Mouse (Mus musculus): Measurements from ENCODE around the gene Scgb1b30. TPM values are rescaled to one million over a fixed set of nuclear protein-coding genes. Genes with fewer than 3 reads are reported as not detected.
"Not testable (repeated sequence)": the region's sequence is repeated elsewhere in the genome, so short reads cannot be mapped to it uniquely, and the experiment has no call there.

Scgb1b30 gene
- polyA plus RNA-seq (2012; ENCODE audit: insufficient read depth, insufficient read length, missing spikeins), result not detected in 2 replicates

DNA sequence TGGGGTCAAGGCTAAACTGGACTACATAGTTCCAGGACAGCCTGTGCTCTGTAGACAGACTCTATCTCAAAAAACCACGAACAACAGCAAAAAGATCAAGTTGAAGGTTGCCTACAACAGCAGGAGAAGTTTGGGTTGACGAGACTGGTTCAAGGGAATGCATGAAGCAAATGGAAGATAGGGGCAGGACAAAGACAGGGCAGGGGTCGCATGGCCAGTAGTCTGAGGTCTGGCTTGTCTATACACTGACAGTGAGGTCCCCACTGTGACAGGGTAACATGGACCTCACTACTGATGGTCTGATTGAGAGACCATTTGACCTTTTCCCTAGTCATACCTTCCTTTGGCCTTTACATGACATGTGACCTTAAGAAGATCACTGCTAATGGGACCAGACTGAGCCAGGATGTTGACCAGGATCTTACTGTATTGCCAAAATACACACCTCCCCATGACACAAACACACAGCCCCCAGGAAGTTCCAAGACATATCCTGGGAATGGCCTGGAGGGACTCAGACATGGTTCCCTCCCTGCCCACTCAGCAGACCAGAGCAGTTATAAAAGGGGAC lies at the start of gene Scgb1b30:
Gene Scgb1b30 (plus strand): TSS at position 521 of the 571 bp plus-strand sequence.
- H3K27ac ChIP-seq (ENCODE audit: insufficient read depth, low read depth, low read length), result no peak within 1 kb of the TSS
- no peaks in the 10 kb centered on the region for H3K4me1 ChIP-seq (ENCODE audit: control insufficient read depth, insufficient read depth, low read length)
- no peak within 1 kb of the TSS for H3K4me3 ChIP-seq (ENCODE audit: insufficient read depth, low read length)
- TF ChIP-seq CTCF (IDR thresholded peaks at IDR 0.05; ENCODE audit: low read depth, low read length), result no peak
- TF ChIP-seq POLR2A (IDR thresholded peaks at IDR 0.05; ENCODE audit: borderline replicate concordance, low read depth, low read length), result no peak

DNA sequence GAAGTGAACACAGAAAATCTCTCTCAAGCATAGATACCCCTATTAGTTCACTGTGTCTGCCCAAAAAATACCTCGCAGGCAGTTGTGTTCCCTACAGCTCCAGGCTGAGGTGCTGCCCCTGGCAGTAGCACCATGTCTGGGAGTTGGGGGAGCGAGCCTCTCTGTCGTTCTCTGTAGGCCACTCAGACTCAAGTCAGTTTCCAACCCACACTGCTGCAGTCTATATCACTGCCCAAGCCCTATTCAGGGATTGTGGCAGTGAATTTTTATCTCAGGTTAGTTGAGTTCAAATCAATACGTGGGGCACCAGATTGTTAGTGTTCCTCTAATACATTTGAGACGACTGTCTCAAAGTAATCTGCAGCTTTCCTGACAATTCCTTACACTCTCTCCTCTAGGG lies 27.1 kb upstream of the Scgb1b30 start:
- H3K27ac ChIP-seq (ENCODE audit: insufficient read depth, low read depth, low read length); H3K4me3 ChIP-seq (ENCODE audit: insufficient read depth, low read length); H3K4me1 ChIP-seq (ENCODE audit: control insufficient read depth, insufficient read depth, low read length): not testable (repeated sequence)

DNA sequence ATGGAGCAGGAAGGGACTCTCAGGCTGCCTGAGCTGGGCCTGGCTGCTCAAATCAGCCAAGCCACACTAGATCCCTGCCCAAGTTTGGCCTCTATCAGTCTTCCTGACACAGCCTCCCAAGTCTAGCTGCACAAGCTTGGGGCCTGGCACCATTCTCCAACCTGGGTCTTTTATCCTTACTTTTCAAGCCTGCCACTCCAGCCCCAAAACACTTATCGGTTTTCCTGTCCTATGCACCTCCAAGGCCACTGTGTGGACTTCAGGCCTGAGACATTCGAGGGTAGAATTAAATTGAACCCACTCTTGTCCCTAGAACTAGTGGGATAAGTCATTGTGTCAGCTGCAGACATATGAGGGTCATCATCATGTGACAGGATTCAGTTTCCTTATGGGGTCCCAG lies 4.8 kb downstream of the Scgb1b30 start:
- no peaks in the 10 kb centered on the region for H3K4me1 ChIP-seq (ENCODE audit: control insufficient read depth, insufficient read depth, low read length)
- no peak for TF ChIP-seq POLR2A (IDR thresholded peaks at IDR 0.05; ENCODE audit: borderline replicate concordance, low read depth, low read length)
- no peak for TF ChIP-seq CTCF (IDR thresholded peaks at IDR 0.05; ENCODE audit: low read depth, low read length)
- H3K4me3 ChIP-seq (ENCODE audit: insufficient read depth, low read length), result no peak overlapping the region
- no peak overlapping the region for H3K27ac ChIP-seq (ENCODE audit: insufficient read depth, low read depth, low read length)

DNA sequence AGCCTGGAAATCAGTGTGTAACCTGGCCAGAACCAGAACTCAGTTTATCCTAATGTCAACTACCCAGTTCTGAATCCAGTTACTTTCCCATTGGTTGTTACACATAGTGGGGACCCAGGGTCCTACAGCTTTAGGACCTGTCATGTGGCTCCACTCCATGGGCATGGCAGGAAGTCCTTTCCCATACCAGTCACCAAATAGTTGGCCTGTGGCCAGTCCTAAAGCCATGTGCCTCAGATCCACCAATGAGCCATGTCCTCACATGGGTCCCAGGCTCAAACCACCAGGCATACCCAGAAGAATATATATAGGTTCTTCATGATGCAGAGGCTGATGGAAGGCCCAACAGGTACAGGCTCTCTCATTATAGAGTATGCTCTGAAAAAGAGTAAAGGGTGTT lies 6.0 kb downstream of the Scgb1b30 start:
- TF ChIP-seq POLR2A (IDR thresholded peaks at IDR 0.05; ENCODE audit: borderline replicate concordance, low read depth, low read length) (no peak), CTCF (IDR thresholded peaks at IDR 0.05; ENCODE audit: low read depth, low read length) (no peak)
- no peaks in the 10 kb centered on the region for H3K4me1 ChIP-seq (ENCODE audit: control insufficient read depth, insufficient read depth, low read length)
- H3K4me3 ChIP-seq (ENCODE audit: insufficient read depth, low read length), result no peak overlapping the region
- H3K27ac ChIP-seq (ENCODE audit: insufficient read depth, low read depth, low read length), result no peak overlapping the region

DNA sequence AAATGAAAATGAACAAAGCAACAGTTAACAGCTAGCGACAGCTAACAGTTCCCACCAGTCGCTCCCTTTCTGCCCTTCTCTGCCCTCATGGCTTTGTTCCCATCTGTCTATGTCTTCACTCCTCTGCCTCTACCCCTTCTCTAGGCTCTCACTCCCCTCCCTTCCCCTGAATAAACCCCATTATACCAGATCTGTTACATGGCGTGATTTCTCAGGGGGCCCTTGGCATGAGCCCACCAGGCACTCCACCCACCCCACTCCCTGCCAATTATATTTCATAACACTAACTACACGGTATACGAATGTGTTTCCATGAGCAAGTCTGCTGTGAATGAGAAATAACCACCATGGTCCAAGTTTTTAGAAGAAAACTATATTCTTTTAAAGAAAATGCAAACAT lies 14.0 kb downstream of the Scgb1b30 start:
- no peaks in the 10 kb centered on the region for H3K4me1 ChIP-seq (ENCODE audit: control insufficient read depth, insufficient read depth, low read length)
- TF ChIP-seq POLR2A (IDR thresholded peaks at IDR 0.05; ENCODE audit: borderline replicate concordance, low read depth, low read length) (no peak), CTCF (IDR thresholded peaks at IDR 0.05; ENCODE audit: low read depth, low read length) (no peak)
- no peak overlapping the region for H3K4me3 ChIP-seq (ENCODE audit: insufficient read depth, low read length)
- no peak overlapping the region for H3K27ac ChIP-seq (ENCODE audit: insufficient read depth, low read depth, low read length)

DNA sequence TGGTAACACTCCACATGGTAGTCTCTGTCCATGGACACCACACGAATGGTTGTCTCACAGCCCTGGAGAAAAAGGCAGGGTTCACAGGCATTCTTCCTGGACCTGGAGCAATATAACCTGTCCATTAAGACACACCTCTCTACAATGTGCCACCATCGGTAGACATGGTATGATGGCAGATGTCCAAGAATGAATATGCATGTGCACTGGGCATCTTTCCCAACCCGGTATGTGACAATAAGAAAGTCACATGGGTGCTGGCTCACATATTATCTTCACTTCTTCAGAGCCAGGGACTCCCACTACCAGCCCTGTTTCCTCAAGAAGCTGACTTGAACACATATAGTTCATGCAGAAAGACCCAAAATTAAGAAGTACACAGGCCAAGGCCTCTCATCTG lies 21.4 kb downstream of the Scgb1b30 start:
- TF ChIP-seq POLR2A (IDR thresholded peaks at IDR 0.05; ENCODE audit: borderline replicate concordance, low read depth, low read length) (no peak), CTCF (IDR thresholded peaks at IDR 0.05; ENCODE audit: low read depth, low read length) (no peak)
- no peak overlapping the region for H3K27ac ChIP-seq (ENCODE audit: insufficient read depth, low read depth, low read length)

DNA sequence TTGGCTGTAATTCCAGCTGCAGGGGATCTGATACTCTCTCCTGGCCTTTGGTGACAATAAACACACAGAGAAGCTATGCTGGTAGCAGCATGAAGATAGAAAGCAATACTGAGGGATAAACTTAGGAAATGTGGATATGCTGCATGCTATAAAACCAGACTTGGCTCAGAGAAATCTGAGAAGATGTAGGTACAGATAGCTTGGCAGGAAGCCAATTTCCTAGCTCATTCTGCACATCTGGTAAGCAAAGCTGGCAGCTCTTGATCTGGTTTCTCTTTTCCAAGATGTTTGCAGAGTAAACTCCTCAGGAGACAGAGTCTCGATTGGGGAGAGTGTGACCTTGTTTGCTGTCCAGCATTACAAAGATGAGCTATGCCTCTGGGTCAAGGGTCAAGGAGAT lies 25.4 kb downstream of the Scgb1b30 start:
- not testable (repeated sequence) for H3K4me1 ChIP-seq (ENCODE audit: control insufficient read depth, insufficient read depth, low read length)

More for the DNA sequence above, 21.4 kb downstream of the Scgb1b30 start:
- Histone ChIP-seq H3K4me1 (ENCODE audit: control insufficient read depth, insufficient read depth, low read length) (no peaks in the 10 kb centered on the region), H3K4me3 (ENCODE audit: insufficient read depth, low read length) (no peak overlapping the region)

DNA sequence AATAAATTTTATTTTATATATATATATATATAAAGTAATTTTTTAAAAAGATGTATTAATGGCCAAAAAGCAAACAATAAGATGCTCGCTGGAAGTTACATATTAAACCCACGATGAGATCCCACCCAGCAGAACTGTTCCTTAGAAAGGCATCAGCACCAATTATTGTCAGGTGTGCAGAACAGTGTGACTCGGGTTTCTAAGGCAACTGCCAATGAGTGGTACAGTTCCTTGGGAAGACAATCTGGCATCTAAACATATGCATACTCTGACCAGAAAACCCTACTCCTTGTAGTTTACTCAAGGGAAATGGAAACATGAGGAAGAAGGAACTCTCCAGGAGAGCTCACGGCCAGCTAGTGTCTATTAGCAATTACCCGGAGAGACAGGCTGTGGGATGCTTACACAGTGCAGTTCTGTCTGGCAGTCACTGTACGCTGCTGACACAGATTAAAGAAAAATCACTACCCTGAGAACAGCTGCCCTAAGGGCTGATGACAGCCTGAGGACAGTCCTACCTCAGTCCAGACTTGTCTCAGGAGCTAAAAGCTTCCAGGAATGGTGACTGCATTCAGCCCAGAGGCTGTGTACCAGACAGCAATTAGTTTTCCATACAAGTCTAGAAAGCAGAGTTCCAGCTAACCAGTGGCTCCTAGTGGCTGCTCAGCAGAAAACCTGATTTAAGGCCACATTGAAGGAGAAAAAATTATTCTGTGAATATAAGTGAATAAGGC lies 27.9 kb downstream of the Scgb1b30 start:
- TF ChIP-seq CTCF (IDR thresholded peaks at IDR 0.05; ENCODE audit: low read depth, low read length) (no peak), POLR2A (IDR thresholded peaks at IDR 0.05; ENCODE audit: borderline replicate concordance, low read depth, low read length) (no peak)
- H3K4me3 ChIP-seq (ENCODE audit: insufficient read depth, low read length), result no peak overlapping the region
- H3K4me1 ChIP-seq (ENCODE audit: control insufficient read depth, insufficient read depth, low read length), result peaks cover 4% of the 10 kb centered on the region; the same call in 1 of the 2 replicates
- no peak overlapping the region for H3K27ac ChIP-seq (ENCODE audit: insufficient read depth, low read depth, low read length)

More for the DNA sequence above, 25.4 kb downstream of the Scgb1b30 start:
- not testable (repeated sequence) for H3K27ac ChIP-seq (ENCODE audit: insufficient read depth, low read depth, low read length); H3K4me3 ChIP-seq (ENCODE audit: insufficient read depth, low read length)

DNA sequence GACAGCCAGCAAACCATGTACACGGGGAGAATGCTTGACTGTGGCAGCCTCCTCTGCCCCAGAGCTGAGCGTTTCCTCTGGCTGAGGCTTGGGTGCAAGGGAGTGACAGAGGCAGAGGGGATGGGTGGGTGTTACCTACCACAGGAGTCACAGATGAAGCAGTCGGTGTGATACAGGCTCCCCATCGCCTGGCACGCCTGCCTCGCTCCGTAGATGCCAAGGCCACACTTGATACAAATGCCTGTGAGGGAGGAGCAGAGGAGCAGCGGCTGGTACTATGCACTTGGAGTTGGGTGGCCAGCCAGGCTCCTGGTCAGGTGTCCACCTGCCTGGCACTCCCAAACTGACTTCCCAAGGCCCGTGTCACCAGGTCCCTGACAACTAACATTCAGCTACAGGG lies 30.1 kb downstream of the Scgb1b30 start:
- no peak overlapping the region for H3K4me3 ChIP-seq (ENCODE audit: insufficient read depth, low read length)
- TF ChIP-seq POLR2A (IDR thresholded peaks at IDR 0.05; ENCODE audit: borderline replicate concordance, low read depth, low read length), result no peak
- no peak for TF ChIP-seq CTCF (IDR thresholded peaks at IDR 0.05; ENCODE audit: low read depth, low read length)
- no peak overlapping the region for H3K27ac ChIP-seq (ENCODE audit: insufficient read depth, low read depth, low read length)
- peaks cover 4% of the 10 kb centered on the region; the same call in 1 of the 2 replicates for H3K4me1 ChIP-seq (ENCODE audit: control insufficient read depth, insufficient read depth, low read length)

DNA sequence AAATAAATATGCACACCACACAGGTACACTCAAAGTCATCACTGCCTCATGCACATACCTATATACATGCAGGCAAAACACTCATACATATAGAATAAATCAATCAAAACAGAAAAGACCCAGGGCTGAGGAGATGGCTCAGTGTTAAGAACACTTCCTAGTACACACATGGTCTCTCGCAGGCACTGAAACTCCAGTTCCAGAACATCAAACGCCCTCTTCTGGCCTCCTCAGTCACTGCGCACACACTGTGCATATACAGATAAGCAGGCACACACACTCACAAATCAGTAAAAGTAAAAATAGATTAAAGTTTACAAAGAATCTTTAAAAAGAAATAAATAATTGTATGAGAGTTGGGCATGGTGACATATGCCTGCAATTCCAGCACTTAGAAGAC lies 31.1 kb downstream of the Scgb1b30 start:
- Histone ChIP-seq H3K27ac (ENCODE audit: insufficient read depth, low read depth, low read length) (no peak overlapping the region), H3K4me3 (ENCODE audit: insufficient read depth, low read length) (no peak overlapping the region), H3K4me1 (ENCODE audit: control insufficient read depth, insufficient read depth, low read length) (peaks cover 4% of the 10 kb centered on the region; the same call in 1 of the 2 replicates)
- no peak for TF ChIP-seq POLR2A (IDR thresholded peaks at IDR 0.05; ENCODE audit: borderline replicate concordance, low read depth, low read length)
- no peak for TF ChIP-seq CTCF (IDR thresholded peaks at IDR 0.05; ENCODE audit: low read depth, low read length)
